16 mouse cellular contexts compared by ENCODE assay signal in the genomic region with DNA sequence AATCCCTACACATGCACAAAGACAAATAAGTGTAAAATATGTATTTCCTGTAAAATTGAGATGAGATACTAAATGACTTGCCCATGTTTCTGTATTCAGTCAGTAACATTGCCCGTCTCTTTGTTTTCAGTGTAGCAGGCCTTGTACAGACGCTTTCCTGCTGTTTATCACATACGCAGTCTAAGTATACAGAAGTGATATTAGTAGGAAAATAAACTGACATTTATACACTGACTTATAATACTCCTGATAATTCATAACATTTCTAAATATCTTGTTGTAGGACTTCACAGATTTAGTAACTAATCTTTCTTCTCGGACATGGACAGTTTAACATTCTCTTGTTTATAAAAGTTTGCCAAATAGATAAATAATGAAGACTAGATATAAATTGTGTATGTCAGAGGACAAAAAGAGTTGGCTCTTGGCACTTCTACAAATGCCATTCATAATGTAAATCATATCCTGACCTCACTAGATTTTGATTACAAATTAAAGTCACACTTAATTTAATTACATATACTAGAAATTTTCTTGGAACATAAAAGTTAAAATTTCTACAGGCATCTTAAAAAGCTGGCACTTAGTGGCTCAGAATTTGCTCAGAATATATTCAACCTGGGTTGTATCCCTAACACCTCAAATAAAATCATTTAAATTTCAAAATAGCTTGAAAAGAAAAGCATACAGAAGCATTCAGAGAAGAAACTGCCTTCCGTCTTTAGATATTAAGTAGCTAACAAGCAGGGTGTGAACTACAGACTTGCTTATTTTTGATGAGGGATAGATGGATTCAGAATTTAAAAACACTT.
"Had no signal": no experiment of that assay in that cellular context is flagged by ENCODE, and none has a peak within 500 bp of the region (broad histone marks: within the 10 kb centered on the region; RNA-seq: fewer than 3 reads in every experiment).

No protein-coding gene starts in this region.

- H3K36me3 ChIP-seq: stomach, embryonic 15.5 days had no signal

- DNase-seq: retina, postnatal 1 day; right cerebral cortex, adult 18-20 months; right cerebral cortex, postnatal 14 days; right cerebral cortex, postnatal 25 days; right cerebral cortex, postnatal 4 days; spleen, adult 18-20 months; thymus, adult 18-20 months; thymus, adult 2 months; thymus, postnatal 14 days; thymus, postnatal 25 days; thymus, postnatal 36 days; thymus, postnatal 4 days had no signal

- H3K4me2 ChIP-seq: neural tube, embryonic 13.5 days; neural tube, embryonic 15.5 days; stomach, embryonic 15.5 days had no signal

- H3K27me3 ChIP-seq: neural tube, embryonic 13.5 days; neural tube, embryonic 15.5 days; stomach, embryonic 15.5 days had no signal

- H3K9me3 ChIP-seq: neural tube, embryonic 13.5 days; neural tube, embryonic 15.5 days; stomach, embryonic 15.5 days had no signal

- H3K27ac ChIP-seq: neural tube, embryonic 13.5 days; neural tube, embryonic 15.5 days; stomach, embryonic 15.5 days; stomach, postnatal 0 days had no signal

- H3K4me3 ChIP-seq: neural tube, embryonic 13.5 days; neural tube, embryonic 15.5 days; stomach, embryonic 15.5 days had no signal

- H3K4me1 ChIP-seq: neural tube, embryonic 13.5 days; neural tube, embryonic 15.5 days; stomach, embryonic 15.5 days had no signal

- H3K9ac ChIP-seq: neural tube, embryonic 13.5 days; neural tube, embryonic 15.5 days; stomach, embryonic 15.5 days had no signal
